Mouse (Mus musculus): ENCODE results near the gene Camsap2.
A peak's percentile ranks its signal among the peaks of the same experiment; 100 is the strongest.

Gene Camsap2

GRCm38 (mm10) chr1:136220037-136220871, 125.7 kb downstream of the Camsap2 start:
- peak; percentile 31 to 64 for DNase-seq

Measured in cerebellum, postnatal 10 days (tissue).